Mouse (Mus musculus): ENCODE measurements around the gene Phka2.

The Phka2 gene

DNA sequence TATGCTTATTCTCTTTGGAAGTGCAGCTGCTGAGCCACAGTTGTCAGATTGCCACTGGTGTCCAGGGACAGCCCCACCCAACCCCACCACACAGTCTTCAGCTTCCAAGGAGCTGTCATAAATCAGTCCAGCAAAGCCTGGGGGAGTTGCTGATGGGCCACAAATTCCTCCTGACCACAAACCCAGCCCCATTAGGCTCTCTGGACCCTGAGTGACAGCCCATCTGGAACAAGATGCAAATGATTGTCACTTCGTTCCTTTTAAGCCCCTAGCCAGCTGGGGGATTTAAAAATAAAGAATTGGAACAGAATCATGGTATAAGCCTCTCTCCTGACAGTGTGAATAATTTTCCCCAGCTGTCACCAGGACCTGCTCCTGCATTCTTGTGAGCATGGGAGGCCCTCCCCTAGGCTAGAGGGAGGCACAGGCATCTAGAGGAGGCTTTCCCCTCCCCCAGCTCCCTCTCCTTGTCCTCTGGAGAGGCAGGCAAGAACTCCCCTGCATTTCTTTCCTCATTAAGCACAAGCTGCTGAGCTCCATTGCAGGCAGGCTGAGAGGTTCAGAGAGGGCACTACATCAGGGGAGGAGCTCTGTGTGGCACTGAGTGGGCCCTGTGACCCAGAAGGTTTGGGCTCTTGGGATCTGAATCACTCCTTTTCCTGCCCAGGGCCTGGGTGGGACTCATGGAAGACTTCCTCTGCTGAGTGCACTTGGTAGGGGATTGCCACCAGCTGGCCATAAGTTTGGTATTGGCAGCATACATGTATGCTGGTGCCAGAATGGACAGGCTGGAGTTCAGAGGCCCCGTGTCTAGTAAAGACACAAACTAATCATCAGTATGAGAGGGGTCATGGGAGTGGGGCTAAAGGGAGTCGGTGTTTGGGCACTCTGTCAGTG, 96.8 kb downstream of the Phka2 start:
- DNase-seq (ENCODE audit: low read depth): peak; percentile 75

DNA sequence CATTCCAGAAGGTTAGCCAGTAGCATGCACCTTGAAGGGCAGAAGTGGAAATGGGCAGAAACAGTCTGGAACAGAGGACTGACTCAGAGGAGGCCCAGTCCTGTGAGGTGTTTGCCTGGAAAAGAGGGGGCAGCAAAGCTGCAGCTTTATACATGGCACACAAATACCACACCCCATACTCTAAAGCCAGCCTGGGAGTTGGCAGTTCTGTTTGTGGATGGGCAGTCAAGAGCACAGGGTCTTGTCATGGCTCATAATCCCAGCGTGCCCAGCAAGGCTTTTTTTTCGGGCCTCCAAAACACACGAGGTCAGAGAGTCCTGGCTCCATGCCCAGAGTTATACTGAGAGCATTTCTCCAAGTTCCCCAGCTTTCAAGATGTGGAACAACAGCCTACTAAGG, 99.1 kb downstream of the Phka2 start:
- DNase-seq (ENCODE audit: low read depth): peak; percentile 68

DNA sequence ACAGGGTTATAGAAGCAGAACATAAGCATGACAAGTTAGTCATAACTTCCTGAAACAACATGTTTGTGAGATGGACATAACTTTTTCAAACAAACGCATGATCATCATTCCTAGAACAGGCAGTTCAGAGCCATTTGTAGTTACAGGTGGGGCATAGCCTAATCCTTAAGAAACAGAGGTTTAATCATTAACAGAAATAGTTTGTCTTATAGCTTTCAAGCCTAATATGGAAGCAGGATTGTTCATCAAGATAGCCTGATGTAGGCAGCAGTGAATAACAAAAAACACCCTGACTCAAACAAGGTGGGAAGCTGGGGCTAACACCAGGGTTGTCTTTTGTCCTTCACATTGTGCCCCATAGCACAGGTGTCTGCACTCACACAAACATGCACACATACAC, 100.8 kb downstream of the Phka2 start:
- no peak for DNase-seq (ENCODE audit: low read depth)

DNA sequence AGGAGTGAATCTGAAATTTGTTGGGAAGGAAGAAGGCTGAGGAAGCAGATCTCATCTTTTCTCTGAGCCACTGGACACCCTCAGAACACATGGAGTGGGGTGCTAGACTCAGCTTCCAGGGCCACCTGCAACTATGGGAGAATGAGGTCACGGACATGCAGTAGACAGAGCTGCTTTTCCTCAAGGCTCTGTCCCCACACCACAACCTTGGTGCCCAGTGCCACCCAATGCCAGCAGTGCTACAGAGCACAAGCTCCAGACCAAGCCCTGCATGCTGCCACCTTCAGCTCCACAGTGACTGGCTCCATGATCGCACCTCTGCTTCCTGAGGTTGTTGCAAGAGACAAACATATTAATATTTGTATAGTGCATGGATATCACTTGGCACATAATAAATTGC, 101.3 kb downstream of the Phka2 start:
- DNase-seq (ENCODE audit: low read depth): no peak

DNA sequence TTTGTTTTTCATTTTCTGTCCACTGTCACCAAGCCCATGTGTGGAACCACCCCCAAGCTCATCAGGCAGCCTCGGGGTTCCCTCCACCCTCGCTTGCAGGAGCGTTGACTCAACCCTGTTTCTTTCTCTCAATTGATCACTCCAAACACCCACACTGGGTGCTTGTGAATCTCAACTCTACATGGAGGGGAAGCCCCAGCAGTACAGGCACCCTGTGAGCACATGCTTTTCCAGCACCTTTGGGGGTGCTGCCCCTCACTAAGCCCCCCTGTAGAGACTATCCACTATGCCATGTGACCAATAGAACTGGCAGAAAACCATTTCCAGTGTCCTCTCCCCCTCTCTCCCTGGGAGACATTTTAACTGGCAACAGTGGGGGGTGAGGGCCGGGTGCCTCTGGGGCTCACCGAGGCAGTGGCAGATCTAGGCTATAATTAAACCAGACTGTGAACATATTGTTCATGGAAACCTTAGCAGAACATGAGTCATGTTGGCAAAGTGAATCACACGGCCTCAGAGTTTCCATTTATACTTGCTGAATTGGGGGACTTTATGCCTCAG, 102.1 kb downstream of the Phka2 start:
- DNase-seq (ENCODE audit: low read depth): peak; percentile 76

DNA sequence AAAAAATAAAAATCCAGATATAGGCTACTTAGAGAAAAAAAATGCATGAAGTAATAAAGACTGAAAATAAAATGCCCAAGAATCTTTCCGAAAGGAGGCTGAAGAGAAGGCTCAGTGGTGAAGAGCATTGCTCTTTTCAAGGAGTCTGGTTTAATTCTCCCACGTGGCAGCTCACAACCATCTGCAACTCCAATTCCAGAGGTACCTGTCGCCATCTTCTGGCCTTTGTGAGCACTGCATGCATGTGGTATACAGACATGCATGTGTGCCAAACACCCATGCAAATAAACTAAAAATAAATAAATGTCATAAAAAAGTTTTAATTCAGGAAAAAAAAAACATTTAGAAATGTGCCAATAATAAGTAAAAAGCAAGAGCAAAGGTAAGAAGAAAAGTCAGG, 107.9 kb downstream of the Phka2 start:
- DNase-seq (ENCODE audit: low read depth): peak; percentile 69

DNA sequence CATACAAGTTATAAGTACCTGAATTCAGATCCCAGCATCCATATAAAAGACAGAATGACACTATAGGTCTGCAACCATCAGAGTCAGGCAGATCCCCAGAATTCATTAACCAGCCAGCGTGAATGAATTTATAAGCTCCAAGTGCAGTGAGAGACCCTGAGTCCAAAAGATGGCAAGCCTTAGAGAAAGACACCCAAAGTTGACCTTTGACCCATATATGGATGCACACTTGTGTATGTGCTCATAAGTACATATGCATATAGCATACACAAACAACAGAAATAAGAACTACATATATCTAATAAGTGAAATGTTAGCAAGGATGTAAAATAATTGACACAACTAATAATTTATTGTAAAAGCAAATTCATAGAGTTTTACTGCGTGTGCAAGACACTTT, 108.5 kb downstream of the Phka2 start:
- DNase-seq (ENCODE audit: low read depth): no peak

DNA sequence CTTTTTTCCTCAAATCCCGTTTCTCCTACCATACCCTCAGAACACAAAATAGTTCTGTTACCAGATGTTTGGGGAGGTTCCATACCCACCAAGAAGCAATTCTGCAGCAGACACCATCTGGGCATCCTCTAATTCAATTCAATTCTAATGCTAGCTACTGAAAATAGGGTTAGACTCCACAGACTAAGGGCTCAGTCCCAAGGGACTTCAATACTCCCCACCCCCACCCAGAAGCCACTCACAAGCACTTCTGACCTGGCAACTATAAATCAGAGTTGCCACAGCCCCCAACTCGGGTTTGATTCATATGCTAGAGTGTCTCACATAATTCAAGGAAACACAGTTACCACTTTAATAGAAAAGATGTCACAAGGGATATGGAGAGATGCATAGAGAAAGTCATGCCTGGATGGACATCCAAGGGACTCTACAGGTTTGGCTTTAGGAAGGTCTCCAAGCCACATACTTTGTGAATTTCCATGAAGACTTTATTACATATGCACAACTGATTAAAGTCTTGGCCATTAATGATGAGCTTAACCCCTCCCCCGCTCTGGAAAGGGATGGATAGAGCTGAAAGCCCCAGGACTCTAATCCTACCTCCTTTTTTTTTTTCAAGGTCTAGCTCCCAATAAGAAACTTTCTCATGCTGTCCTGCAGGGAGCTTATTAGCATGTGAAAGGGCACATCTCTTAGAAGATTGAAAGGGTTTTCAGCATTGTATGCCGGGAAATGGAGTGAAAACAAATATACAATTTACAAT, 109.1 kb downstream of the Phka2 start:
- no peak for DNase-seq (ENCODE audit: low read depth)
